Mouse (Mus musculus): ENCODE data around the gene Gm10300. TPM values are rescaled to one million over a fixed set of nuclear protein-coding genes. Genes with fewer than 3 reads are reported as not detected.

Gm10300 gene
- polyA plus RNA-seq, 1 experiment from 2014 or later: not detected

DNA sequence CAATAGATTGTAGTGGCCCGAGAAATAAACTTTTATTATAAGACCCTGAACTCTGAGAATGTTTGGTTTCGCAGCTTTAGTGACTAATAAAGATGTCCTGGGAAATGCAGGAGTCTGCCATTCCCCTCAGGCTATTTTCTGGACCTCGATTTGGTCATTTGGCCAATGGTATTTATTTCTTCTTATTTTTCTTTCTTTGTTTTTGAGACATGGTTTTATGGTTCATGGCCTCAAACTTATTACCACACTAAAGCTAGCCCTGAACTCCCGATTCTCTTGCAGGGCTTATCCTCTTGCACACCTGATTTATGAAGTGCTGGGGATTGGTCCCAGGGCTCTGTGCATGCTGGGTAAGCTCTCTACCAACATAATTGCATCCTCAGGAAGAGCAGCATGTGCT lies 41.8 kb downstream of the Gm10300 start:
- WGBS: 89% methylated on average over 4 of the region's 4 CpGs
- no peak for ATAC-seq

DNA sequence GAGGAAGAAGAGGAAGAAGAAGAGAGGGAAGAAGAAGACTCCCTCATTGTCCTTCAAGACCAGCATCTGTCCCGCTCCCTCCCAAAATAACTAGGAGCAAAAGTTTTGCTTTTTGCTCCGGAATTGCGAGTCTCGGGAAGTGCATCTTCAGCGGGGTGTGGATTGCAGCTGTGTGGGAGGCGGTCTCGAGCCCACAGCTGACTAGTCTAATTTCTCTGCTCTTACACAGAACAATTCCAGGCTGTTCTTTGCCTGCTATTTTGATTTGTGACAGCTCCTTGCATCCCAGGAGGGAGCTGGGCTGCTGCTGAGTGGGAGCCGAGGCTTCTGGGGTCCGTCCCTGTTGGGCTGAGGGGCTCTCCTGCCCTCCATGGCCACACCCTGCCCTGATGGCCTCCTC lies 45.1 kb downstream of the Gm10300 start:
- H3K36me3 ChIP-seq (ENCODE audit: control insufficient read depth, insufficient read depth, low read length): no peaks in the 10 kb centered on the region

More for the DNA sequence above, 41.8 kb downstream of the Gm10300 start:
- Histone ChIP-seq H3K27ac (ENCODE audit: low read length) (no peak overlapping the region), H3K9me3 (replicated peaks; ENCODE audit: control insufficient read depth, low read length, poor library complexity, severe bottlenecking) (no peaks in the 10 kb centered on the region), H3K36me3 (ENCODE audit: control insufficient read depth, insufficient read depth, low read length) (no peaks in the 10 kb centered on the region), H3K4me2 (ENCODE audit: low read length) (no peak overlapping the region), H3K4me1 (ENCODE audit: control insufficient read depth, insufficient read depth, low read length) (no peaks in the 10 kb centered on the region), H3K9ac (ENCODE audit: low read depth, low read length) (no peak overlapping the region), H3K27me3 (ENCODE audit: control insufficient read depth, insufficient read depth, low read depth, low read length) (no peaks in the 10 kb centered on the region), H3K4me3 (ENCODE audit: low read depth, low read length) (no peak overlapping the region)

DNA sequence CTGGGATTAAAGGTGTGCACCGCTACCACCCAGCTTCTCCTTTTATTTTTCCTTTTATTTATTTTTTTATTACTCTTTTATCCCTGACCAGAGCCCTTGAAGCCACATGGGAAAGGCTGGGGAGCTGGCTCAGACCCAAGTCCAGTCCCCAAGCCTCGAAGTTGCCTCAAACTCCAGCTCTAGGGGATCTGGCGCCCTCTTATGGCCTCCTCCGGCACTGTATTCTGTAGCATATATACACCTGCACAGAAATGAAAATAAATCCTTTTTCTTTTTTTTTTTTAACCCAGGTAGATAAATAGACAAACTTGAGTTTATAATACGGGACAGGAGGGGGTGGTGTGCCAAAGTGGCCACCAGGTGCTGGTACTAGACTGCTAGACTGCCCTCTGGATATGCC lies 47.2 kb downstream of the Gm10300 start:
- H3K9me3 ChIP-seq (replicated peaks; ENCODE audit: control insufficient read depth, low read length, poor library complexity, severe bottlenecking): no peaks in the 10 kb centered on the region
- WGBS: 79% methylated on average over 5 of the region's 5 CpGs
- no peak for ATAC-seq

More for the DNA sequence above, 45.1 kb downstream of the Gm10300 start:
- no peak overlapping the region for H3K4me2 ChIP-seq (ENCODE audit: low read length)
- no peak overlapping the region for H3K27ac ChIP-seq (ENCODE audit: low read length)
- H3K9me3 ChIP-seq (replicated peaks; ENCODE audit: control insufficient read depth, low read length, poor library complexity, severe bottlenecking): no peaks in the 10 kb centered on the region
- no peaks in the 10 kb centered on the region for H3K4me1 ChIP-seq (ENCODE audit: control insufficient read depth, insufficient read depth, low read length)
- ATAC-seq: no peak
- no peak overlapping the region for H3K4me3 ChIP-seq (ENCODE audit: low read depth, low read length)
- 69% methylated on average over 9 of the region's 9 CpGs for WGBS
- H3K27me3 ChIP-seq (ENCODE audit: control insufficient read depth, insufficient read depth, low read depth, low read length): no peaks in the 10 kb centered on the region
- H3K9ac ChIP-seq (ENCODE audit: low read depth, low read length): no peak overlapping the region

DNA sequence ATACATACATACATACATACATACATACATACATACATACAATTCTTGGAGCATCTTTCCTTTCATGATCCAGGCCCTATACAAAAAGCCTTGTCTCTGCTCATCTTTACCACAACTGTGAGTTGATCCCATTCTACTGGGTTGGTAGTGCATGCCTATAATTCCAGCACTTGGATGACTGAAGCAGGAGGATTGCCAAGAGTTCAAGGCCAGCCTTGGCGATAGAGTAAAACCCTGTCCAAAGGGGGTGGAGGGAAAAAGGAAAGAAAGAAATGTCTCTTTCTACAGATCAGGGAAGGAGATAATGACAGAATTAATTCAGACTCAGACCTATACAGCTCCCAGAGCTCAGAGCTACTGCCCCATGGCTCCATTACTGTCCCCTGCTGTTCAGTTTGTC lies 48.7 kb downstream of the Gm10300 start:
- Histone ChIP-seq H3K9ac (ENCODE audit: low read depth, low read length) (no peak overlapping the region), H3K27me3 (ENCODE audit: control insufficient read depth, insufficient read depth, low read depth, low read length) (no peaks in the 10 kb centered on the region), H3K27ac (ENCODE audit: low read length) (no peak overlapping the region), H3K4me1 (ENCODE audit: control insufficient read depth, insufficient read depth, low read length) (no peaks in the 10 kb centered on the region), H3K4me3 (ENCODE audit: low read depth, low read length) (no peak overlapping the region), H3K4me2 (ENCODE audit: low read length) (no peak overlapping the region), H3K9me3 (replicated peaks; ENCODE audit: control insufficient read depth, low read length, poor library complexity, severe bottlenecking) (no peaks in the 10 kb centered on the region), H3K36me3 (ENCODE audit: control insufficient read depth, insufficient read depth, low read length) (no peaks in the 10 kb centered on the region)
- no peak for ATAC-seq
- 92% methylated on average over 1 of the region's 1 CpGs for WGBS

More for the DNA sequence above, 47.2 kb downstream of the Gm10300 start:
- no peak overlapping the region for H3K4me3 ChIP-seq (ENCODE audit: low read depth, low read length)
- no peaks in the 10 kb centered on the region for H3K27me3 ChIP-seq (ENCODE audit: control insufficient read depth, insufficient read depth, low read depth, low read length)
- H3K36me3 ChIP-seq (ENCODE audit: control insufficient read depth, insufficient read depth, low read length): no peaks in the 10 kb centered on the region
- H3K9ac ChIP-seq (ENCODE audit: low read depth, low read length): no peak overlapping the region
- no peaks in the 10 kb centered on the region for H3K4me1 ChIP-seq (ENCODE audit: control insufficient read depth, insufficient read depth, low read length)
- no peak overlapping the region for H3K27ac ChIP-seq (ENCODE audit: low read length)
- H3K4me2 ChIP-seq (ENCODE audit: low read length): no peak overlapping the region

Other genes with a start within 250 kb of the Gm10300 start
- 29.3 and 31.5 TPM in 2 replicates for gene Ptpru, start 236.4 kb upstream of the Gm10300 start, polyA plus RNA-seq (2015; fragmentation: Nextera tagmentation; extraction: Ambion mirVana)
- 37.2 and 43.0 TPM in 2 replicates for gene Mecr, start 231.2 kb upstream of the Gm10300 start, polyA plus RNA-seq (2015; fragmentation: Nextera tagmentation; extraction: Ambion mirVana)
- gene Srsf4, start 201.1 kb upstream of the Gm10300 start, polyA plus RNA-seq (2015; fragmentation: Nextera tagmentation; extraction: Ambion mirVana): 100 and 112 TPM in 2 replicates
- 0.18 TPM in 1 of 2 replicates, not detected in the other for gene Tmem200b, start 152.9 kb upstream of the Gm10300 start, polyA plus RNA-seq (2015; fragmentation: Nextera tagmentation; extraction: Ambion mirVana)
- gene Epb41, start 624 bp downstream of the Gm10300 start, polyA plus RNA-seq (2015; fragmentation: Nextera tagmentation; extraction: Ambion mirVana): 61.7 and 69.9 TPM in 2 replicates
- gene Oprd1, start 69.8 kb downstream of the Gm10300 start, polyA plus RNA-seq (2015; fragmentation: Nextera tagmentation; extraction: Ambion mirVana): 0.39 and 0.84 TPM in 2 replicates
- gene Ythdf2, start 137.6 kb downstream of the Gm10300 start, polyA plus RNA-seq (2015; fragmentation: Nextera tagmentation; extraction: Ambion mirVana): 109 and 124 TPM in 2 replicates
- gene Gmeb1, start 186.9 kb downstream of the Gm10300 start, polyA plus RNA-seq (2015; fragmentation: Nextera tagmentation; extraction: Ambion mirVana): 40.0 and 41.1 TPM in 2 replicates
- gene Taf12, start 199.7 kb downstream of the Gm10300 start, polyA plus RNA-seq (2015; fragmentation: Nextera tagmentation; extraction: Ambion mirVana): 42.8 and 45.2 TPM in 2 replicates
- gene Rab42, start 228.7 kb downstream of the Gm10300 start, polyA plus RNA-seq (2015; fragmentation: Nextera tagmentation; extraction: Ambion mirVana): 2.1 and 2.9 TPM in 2 replicates